Mouse (Mus musculus) ES-Bruce4 (cell line): ENCODE measurements at regions not wholly inside any gene's neighbourhood (a gene's known extent, or its start where the extent isn't known, plus 50 kb on each side); places are given as distances from the start of the nearest gene placed in this dataset.

Experiments used
- H3K27ac ChIP-seq: 2 replicates; pipeline ENCODE4 v1.5.1; 2012; ENCODE audit warnings: low read length, inconsistent platforms; ENCODE audit not compliant: insufficient read depth
- H3K27me3 ChIP-seq: 2 replicates; pipeline ENCODE4 v1.6.1; 2012; ENCODE audit warnings: mild to moderate bottlenecking, low read length, inconsistent platforms; ENCODE audit not compliant: control insufficient read depth, poor library complexity, insufficient read depth, severe bottlenecking
- H3K36me3 ChIP-seq: 2 replicates; pipeline ENCODE4 v1.6.1; 2012; ENCODE audit warnings: inconsistent platforms, mild to moderate bottlenecking, low read length, moderate library complexity; ENCODE audit not compliant: control insufficient read depth, poor library complexity, insufficient read depth, severe bottlenecking
- H3K4me1 ChIP-seq: one replicate; pipeline ENCODE4 v1.8.1; 2011; ENCODE audit warnings: low read length; ENCODE audit not compliant: control insufficient read depth, insufficient read depth
- H3K4me3 ChIP-seq: 2 replicates; pipeline ENCODE4 v1.5.1; 2011; ENCODE audit warnings: low read depth, mild to moderate bottlenecking, low read length
- H3K9ac ChIP-seq: 2 replicates; pipeline ENCODE4 v1.6.1; 2012; ENCODE audit warnings: low read depth, mild to moderate bottlenecking, inconsistent platforms; ENCODE audit not compliant: poor library complexity, severe bottlenecking
- H3K9me3 ChIP-seq: replicated peaks from 2 replicates; pipeline ENCODE4 v1.6.1; 2012; ENCODE audit warnings: mild to moderate bottlenecking, low read length, inconsistent platforms; ENCODE audit not compliant: control insufficient read depth, poor library complexity, insufficient read depth, severe bottlenecking
- CTCF ChIP-seq: IDR thresholded peaks from one replicate; pipeline ENCODE4 v1.8.1; 2011; ENCODE audit warnings: low read depth, low read length
- EP300 ChIP-seq: IDR thresholded peaks from 2 replicates; pipeline ENCODE4 v1.6.1; 2011; ENCODE audit warnings: low read depth, low read length; ENCODE audit not compliant: insufficient read depth
- POLR2A ChIP-seq: IDR thresholded peaks from one replicate; pipeline ENCODE4 v1.8.1; 2011; ENCODE audit warnings: low read length; ENCODE audit not compliant: insufficient read depth

- H3K9ac ChIP-seq, result no peak overlapping the region
- no peak overlapping the region for H3K27ac ChIP-seq
- no peaks in the 10 kb centered on the region for H3K4me1 ChIP-seq
- no peaks in the 10 kb centered on the region for H3K9me3 ChIP-seq
- H3K36me3 ChIP-seq, result no peaks in the 10 kb centered on the region
- no peaks in the 10 kb centered on the region for H3K27me3 ChIP-seq
- TF ChIP-seq EP300, result no peak
- TF ChIP-seq CTCF, result no peak
- no peak for TF ChIP-seq POLR2A
- no peak overlapping the region for H3K4me3 ChIP-seq
These were observed 90.1 kb upstream of the Ankfn1 start for GRCm38 (mm10) chr11:89867575-89867974.

GRCm38 (mm10) chr11:89856184-89856769, 78.8 kb upstream of the Ankfn1 start:
- Histone ChIP-seq H3K27ac (no peak overlapping the region), H3K9ac (no peak overlapping the region), H3K4me1 (no peaks in the 10 kb centered on the region), H3K27me3 (no peaks in the 10 kb centered on the region), H3K36me3 (no peaks in the 10 kb centered on the region), H3K4me3 (no peak overlapping the region), H3K9me3 (0 out of 2 replicates have a peak, but pooled peaks cover 3% of the 10 kb centered on the region)
- TF ChIP-seq CTCF (no peak), EP300 (no peak), POLR2A (no peak)

GRCm38 (mm10) chr11:89841853-89842252, 64.4 kb upstream of the Ankfn1 start:
- Histone ChIP-seq H3K4me3 (no peak overlapping the region), H3K9ac (no peak overlapping the region), H3K9me3 (no peaks in the 10 kb centered on the region), H3K27ac (no peak overlapping the region), H3K27me3 (no peaks in the 10 kb centered on the region), H3K4me1 (no peaks in the 10 kb centered on the region), H3K36me3 (no peaks in the 10 kb centered on the region)
- TF ChIP-seq POLR2A, result no peak

GRCm38 (mm10) chr11:89839671-89840327, 62.3 kb upstream of the Ankfn1 start:
- Histone ChIP-seq H3K4me1 (no peaks in the 10 kb centered on the region), H3K36me3 (no peaks in the 10 kb centered on the region), H3K27ac (no peak overlapping the region), H3K4me3 (no peak overlapping the region), H3K9me3 (no peaks in the 10 kb centered on the region), H3K27me3 (no peaks in the 10 kb centered on the region), H3K9ac (no peak overlapping the region)
- TF ChIP-seq POLR2A (no peak), CTCF (no peak), EP300 (no peak)

- Histone ChIP-seq H3K27me3 (no peaks in the 10 kb centered on the region), H3K27ac (no peak overlapping the region), H3K9me3 (no peaks in the 10 kb centered on the region), H3K36me3 (no peaks in the 10 kb centered on the region), H3K4me1 (no peaks in the 10 kb centered on the region), H3K4me3 (no peak overlapping the region), H3K9ac (no peak overlapping the region)
- TF ChIP-seq EP300, result no peak
- peak; percentile 39 for TF ChIP-seq CTCF
These were observed 60.5 kb upstream of the Ankfn1 start for GRCm38 (mm10) chr11:89837995-89838394.

- Histone ChIP-seq H3K9ac (no peak overlapping the region), H3K36me3 (no peaks in the 10 kb centered on the region), H3K9me3 (no peaks in the 10 kb centered on the region), H3K27me3 (no peaks in the 10 kb centered on the region), H3K4me1 (no peaks in the 10 kb centered on the region), H3K4me3 (no peak overlapping the region), H3K27ac (no peak overlapping the region)
- no peak for TF ChIP-seq POLR2A
- TF ChIP-seq CTCF, result no peak
- TF ChIP-seq EP300, result no peak
These were observed 59.4 kb upstream of the Ankfn1 start for GRCm38 (mm10) chr11:89836897-89837296.
